Mouse (Mus musculus) olfactory bulb, adult 2 months (tissue): ENCODE data around the gene Hspg2.

Experiments
- CTCF ChIP-seq: fragments of 200-500 bp; IDR thresholded peaks from 2 replicates; pipeline ENCODE4 v1.5.1; 2012; ENCODE audit warnings: low read depth, mild to moderate bottlenecking, low read length, moderate library complexity; ENCODE audit not compliant: insufficient read depth
- POLR2A ChIP-seq: fragments of 200-500 bp; IDR thresholded peaks from 2 replicates; pipeline ENCODE4 v1.6.1; 2012; ENCODE audit warnings: mild to moderate bottlenecking, low read depth, low read length, moderate library complexity; ENCODE audit not compliant: insufficient read depth

- TF ChIP-seq POLR2A (no peak), CTCF (no peak)
Observed at GRCm38 (mm10) chr4:137545568-137545967, 77.0 kb downstream of the Hspg2 start.
